Mouse (Mus musculus): ENCODE data around the gene Myo3a.

GRCm38 (mm10) chr2:22623111-22624070 lies 396.1 kb downstream of the Myo3a start:
- TF ChIP-seq CTCF (IDR thresholded peaks at IDR 0.05; ENCODE audit: low read depth) (no peak), EP300 (IDR thresholded peaks at IDR 0.05; ENCODE audit: low read depth) (no peak)
